Mouse (Mus musculus): ENCODE results near the gene Acoxl.

- TF ChIP-seq CTCF (IDR thresholded peaks at IDR 0.05; ENCODE audit: low read depth, low read length) (no peak), GATA2 (IDR thresholded peaks at IDR 0.05; ENCODE audit: borderline replicate concordance, low read depth, low read length) (no peak), POLR2AphosphoS5 (IDR thresholded peaks at IDR 0.05; ENCODE audit: insufficient replicate concordance, low read depth, low read length) (no peak), GATA1 (IDR thresholded peaks at IDR 0.05; ENCODE audit: borderline replicate concordance, low read length) (no peak), TAL1 (conservative IDR thresholded peaks at IDR 0.05; ENCODE audit: low read depth, low read length) (no peak)
These were observed 220.0 kb downstream of the Acoxl start for GRCm38 (mm10) chr2:128058627-128059026.
